Mouse (Mus musculus) ES-Bruce4 (cell line): ENCODE results near the gene Tent5a.

ENCODE experiments used
- CTCF ChIP-seq: IDR thresholded peaks from one replicate; pipeline ENCODE4 v1.8.1; 2011; ENCODE audit warnings: low read depth, low read length
- EP300 ChIP-seq: IDR thresholded peaks from 2 replicates; pipeline ENCODE4 v1.6.1; 2011; ENCODE audit warnings: low read depth, low read length; ENCODE audit not compliant: insufficient read depth
- POLR2A ChIP-seq: IDR thresholded peaks from one replicate; pipeline ENCODE4 v1.8.1; 2011; ENCODE audit warnings: low read length; ENCODE audit not compliant: insufficient read depth

GRCm38 (mm10) chr9:85303378-85303777, 23.8 kb downstream of the Tent5a start:
- TF ChIP-seq CTCF (no peak), EP300 (no peak), POLR2A (no peak)
